Mouse (Mus musculus) Muller cell, postnatal 12 days (primary cell): ENCODE measurements around the gene Mtmr2.

ENCODE experiments used
- DNase-seq: peaks from one replicate; pipeline ENCODE4 v3.0.0-alpha.2; 2015; ENCODE audit errors: inconsistent ontology term

Mtmr2 gene

GRCm38 (mm10) chr9:13806854-13807253 lies 58.6 kb downstream of the Mtmr2 start:
- DNase-seq, result no peak

GRCm38 (mm10) chr9:13807657-13808056 lies 59.4 kb downstream of the Mtmr2 start:
- DNase-seq, result no peak

- no peak for DNase-seq
Measured at GRCm38 (mm10) chr9:13809937-13810336, 61.7 kb downstream of the Mtmr2 start.

GRCm38 (mm10) chr9:13818369-13818768 lies 70.2 kb downstream of the Mtmr2 start:
- no peak for DNase-seq

GRCm38 (mm10) chr9:13820774-13821173 lies 72.6 kb downstream of the Mtmr2 start:
- DNase-seq, result no peak

GRCm38 (mm10) chr9:13825896-13826295 lies 77.7 kb downstream of the Mtmr2 start:
- DNase-seq, result no peak

GRCm38 (mm10) chr9:13826391-13826805 lies 78.2 kb downstream of the Mtmr2 start:
- no peak for DNase-seq

GRCm38 (mm10) chr9:13826832-13827405 lies 78.7 kb downstream of the Mtmr2 start, which contains the start of gene Cep57:
Cep57 (minus strand) TSS chr9:13827107.
- DNase-seq, result peak; percentile 98

- peak; percentile 99 for DNase-seq
Measured at GRCm38 (mm10) chr9:13827406-13828086, 79.3 kb downstream of the Mtmr2 start, which contains the start of gene Fam76b. Fam76b (plus strand) TSS chr9:13827716.

- DNase-seq, result peak; percentile 78
Measured at GRCm38 (mm10) chr9:13828087-13828441, 79.9 kb downstream of the Mtmr2 start.

GRCm38 (mm10) chr9:13835256-13835655 lies 87.0 kb downstream of the Mtmr2 start:
- DNase-seq, result no peak

GRCm38 (mm10) chr9:13836726-13837125 lies 88.5 kb downstream of the Mtmr2 start:
- no peak for DNase-seq

- DNase-seq, result no peak
Measured at GRCm38 (mm10) chr9:13847591-13847990, 99.4 kb downstream of the Mtmr2 start.

- peak; percentile 27 for DNase-seq
Measured at GRCm38 (mm10) chr9:13848481-13849480, 100.6 kb downstream of the Mtmr2 start.

GRCm38 (mm10) chr9:13853876-13854275 lies 105.7 kb downstream of the Mtmr2 start:
- DNase-seq, result no peak
